Mouse (Mus musculus) forebrain, embryonic 14.5 days (tissue): ENCODE results near the gene Tectb. TPM values are rescaled to one million over a fixed set of nuclear protein-coding genes. Genes with fewer than 3 reads are reported as not detected.
"Not testable (repeated sequence)": the region's sequence is repeated elsewhere in the genome, so short reads cannot be mapped to it uniquely, and the experiment has no call there.

Experiments used
- ATAC-seq: fragments of 200-750 bp; cut with Nextera tagmentation; 2 replicates; pipeline ENCODE4 v1.8.0; 2017; ENCODE audit warnings: mild to moderate bottlenecking, moderate library complexity
- DNase-seq: peaks from one replicate; pipeline ENCODE4 v3.0.0-alpha.2; 2015; ENCODE audit warnings: low spot score
- H3K27ac ChIP-seq: fragments of 300-500 bp; sonication (generic); 2 replicates; pipeline ENCODE4 v1.5.1; 2014; ENCODE audit warnings: low read depth, mild to moderate bottlenecking, control low read depth, low read length, moderate library complexity
- H3K27me3 ChIP-seq: fragments of 300-500 bp; sonication (generic); replicated peaks from 2 replicates; pipeline ENCODE4 v1.6.1; 2014; ENCODE audit warnings: low read length, control low read depth, mixed read lengths; ENCODE audit not compliant: control insufficient read depth, insufficient read depth
- H3K36me3 ChIP-seq: fragments of 300-500 bp; sonication (generic); 2 replicates; pipeline ENCODE4 v1.6.1; 2014; ENCODE audit warnings: low read length, control low read depth; ENCODE audit not compliant: control insufficient read depth, insufficient read depth
- H3K4me1 ChIP-seq: fragments of 300-500 bp; sonication (generic); 2 replicates; pipeline ENCODE4 v1.6.1; 2014; ENCODE audit warnings: antibody characterized with exemption, low read length, control low read depth; ENCODE audit not compliant: control insufficient read depth, insufficient read depth
- H3K4me2 ChIP-seq: fragments of 300-500 bp; sonication (generic); 2 replicates; pipeline ENCODE4 v1.6.1; 2014; ENCODE audit warnings: mild to moderate bottlenecking, control low read depth, low read length
- H3K4me3 ChIP-seq: fragments of 300-500 bp; sonication (generic); 2 replicates; pipeline ENCODE4 v1.5.1; 2014; ENCODE audit warnings: low read depth, low read length, control low read depth
- H3K9ac ChIP-seq: fragments of 300-500 bp; sonication (generic); 2 replicates; pipeline ENCODE4 v1.6.1; 2014; ENCODE audit warnings: mild to moderate bottlenecking, low read length, control low read depth, moderate library complexity
- H3K9me3 ChIP-seq: fragments of 300-500 bp; sonication (generic); replicated peaks from 2 replicates; pipeline ENCODE4 v1.6.1; 2016; ENCODE audit warnings: low read length, control low read depth, mixed read lengths; ENCODE audit not compliant: control insufficient read depth
- WGBS: fragments of 180-500 bp; shearing (Covaris S2); extraction: QIAGEN DNeasy Blood & Tissue Kit; methylation state at CpG from one replicate; pipeline ENCODE4 v1.1.7; 2014; 5-methylcytosine and 5-hydroxymethylcytosine counted together
- polyA plus RNA-seq: library from polyadenylated mRNA; unstranded; fragments of >200 nt; fragmentation: Nextera tagmentation; extraction: Ambion mirVana; gene quantifications from 2 replicates; pipeline ENCODE4 v1.2.1, GENCODE M21; 2014

Tectb gene
- polyA plus RNA-seq, 1 experiment from 2014 or later = 0.24 TPM

DNA sequence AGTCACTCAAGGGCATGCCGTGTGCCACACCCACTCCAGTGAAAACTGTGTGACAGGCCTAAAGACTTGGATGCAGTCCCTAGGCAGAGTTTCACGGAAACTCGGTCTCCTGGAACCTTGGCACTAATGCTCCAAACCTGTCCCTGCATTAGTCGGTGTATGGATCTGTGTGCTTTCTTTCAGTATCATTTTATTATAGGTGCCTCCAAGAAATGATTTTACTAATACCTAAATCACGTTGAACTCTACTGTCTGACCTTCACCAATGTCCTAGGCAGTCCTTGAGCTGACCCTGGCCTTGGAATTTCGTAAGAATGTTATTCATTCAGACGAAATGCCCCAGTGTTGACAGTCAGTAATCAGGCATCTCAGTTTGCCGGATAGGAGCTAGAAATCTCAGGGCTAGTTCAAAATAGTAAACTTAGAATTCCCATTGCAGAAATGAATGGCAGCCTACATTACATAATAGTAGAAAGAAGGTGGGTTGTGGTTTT lies 11.2 kb upstream of the Tectb start:
- H3K9ac ChIP-seq, H3K27me3 ChIP-seq, H3K4me3 ChIP-seq, DNase-seq, H3K4me2 ChIP-seq, ATAC-seq, H3K9me3 ChIP-seq, H3K36me3 ChIP-seq, H3K27ac ChIP-seq, H3K4me1 ChIP-seq: not testable (repeated sequence)
- 92% methylated on average over 8 of the region's 8 CpGs for WGBS

DNA sequence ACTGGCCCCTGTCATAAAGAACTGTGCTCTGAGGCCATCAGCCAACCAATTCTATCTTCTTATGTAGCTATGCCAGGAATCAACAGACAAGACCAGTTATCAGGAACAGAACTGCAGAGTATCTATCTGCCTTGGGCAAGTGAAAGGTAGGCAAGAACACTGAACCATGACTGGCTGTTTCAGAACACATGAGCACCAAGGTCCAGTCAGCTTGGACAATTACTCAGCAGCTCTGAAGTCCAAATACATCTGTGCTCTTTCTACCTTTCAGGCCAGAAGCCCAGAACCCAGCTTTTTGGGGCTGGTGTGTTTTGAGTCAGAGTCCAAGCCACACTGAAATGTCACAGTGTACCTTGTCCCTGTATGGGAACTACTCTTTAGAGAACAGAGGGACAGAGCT lies 10.1 kb upstream of the Tectb start:
- Histone ChIP-seq H3K27ac (no peak overlapping the region), H3K27me3 (no peaks in the 10 kb centered on the region), H3K4me1 (no peaks in the 10 kb centered on the region), H3K9ac (no peak overlapping the region), H3K4me3 (no peak overlapping the region), H3K36me3 (no peaks in the 10 kb centered on the region), H3K4me2 (no peak overlapping the region), H3K9me3 (peaks cover 6% of the 10 kb centered on the region; the same call in 1 of the 2 replicates)
- DNase-seq (no peak), ATAC-seq (no peak)

DNA sequence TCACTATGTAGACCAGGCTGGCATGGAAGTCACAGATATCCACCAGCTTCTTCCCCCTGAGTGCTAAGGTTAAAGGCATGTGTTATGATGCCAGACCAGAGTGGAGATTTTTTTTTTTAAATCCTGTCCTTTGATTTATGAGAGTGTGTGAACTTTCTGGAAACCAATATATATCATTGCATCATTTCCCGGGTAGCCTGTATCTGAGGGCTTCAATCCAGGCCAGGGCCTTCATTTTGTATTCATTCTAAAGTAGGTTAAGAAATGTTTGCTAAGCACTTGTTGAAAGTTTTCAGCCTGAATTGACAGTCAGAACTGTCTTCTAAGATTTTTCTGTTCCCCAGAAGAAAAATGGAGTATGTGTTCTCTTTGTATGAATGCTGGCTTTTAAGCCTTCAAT lies 8.9 kb upstream of the Tectb start:
- no peak overlapping the region for H3K27ac ChIP-seq
- 81% methylated on average over 1 of the region's 1 CpGs for WGBS
- peaks cover 6% of the 10 kb centered on the region; the same call in 1 of the 2 replicates for H3K9me3 ChIP-seq
- ATAC-seq (no peak), DNase-seq (no peak)
- no peaks in the 10 kb centered on the region for H3K4me1 ChIP-seq
- H3K9ac ChIP-seq = no peak overlapping the region
- no peaks in the 10 kb centered on the region for H3K36me3 ChIP-seq
- H3K4me3 ChIP-seq = no peak overlapping the region
- no peaks in the 10 kb centered on the region for H3K27me3 ChIP-seq
- no peak overlapping the region for H3K4me2 ChIP-seq

DNA sequence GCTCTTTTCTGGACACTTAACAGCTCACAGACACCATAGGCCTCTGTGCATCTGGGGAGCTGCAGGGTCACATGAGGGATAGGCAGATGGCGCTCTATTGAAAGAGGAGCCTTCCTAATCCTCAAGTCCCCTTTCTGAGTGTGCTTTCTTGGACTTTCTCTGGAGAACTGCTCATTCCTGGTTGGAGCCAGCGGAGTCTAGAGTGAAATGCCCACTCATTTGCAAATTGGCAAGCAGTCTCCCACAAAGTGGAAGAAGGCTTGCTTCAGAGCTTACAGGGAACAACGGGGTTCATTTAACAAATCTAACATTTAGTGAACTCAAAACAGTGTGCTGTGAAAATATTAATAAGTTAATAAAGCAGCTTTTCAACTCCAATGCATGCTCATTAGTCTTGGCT lies 3.4 kb upstream of the Tectb start:
- WGBS = 91% methylated on average over 3 of the region's 3 CpGs
- no peak for ATAC-seq
- Histone ChIP-seq H3K4me3 (no peak overlapping the region), H3K27ac (no peak overlapping the region), H3K36me3 (no peaks in the 10 kb centered on the region), H3K9me3 (no peaks in the 10 kb centered on the region), H3K4me2 (no peak overlapping the region), H3K4me1 (no peaks in the 10 kb centered on the region), H3K27me3 (no peaks in the 10 kb centered on the region), H3K9ac (no peak overlapping the region)
- DNase-seq = no peak

DNA sequence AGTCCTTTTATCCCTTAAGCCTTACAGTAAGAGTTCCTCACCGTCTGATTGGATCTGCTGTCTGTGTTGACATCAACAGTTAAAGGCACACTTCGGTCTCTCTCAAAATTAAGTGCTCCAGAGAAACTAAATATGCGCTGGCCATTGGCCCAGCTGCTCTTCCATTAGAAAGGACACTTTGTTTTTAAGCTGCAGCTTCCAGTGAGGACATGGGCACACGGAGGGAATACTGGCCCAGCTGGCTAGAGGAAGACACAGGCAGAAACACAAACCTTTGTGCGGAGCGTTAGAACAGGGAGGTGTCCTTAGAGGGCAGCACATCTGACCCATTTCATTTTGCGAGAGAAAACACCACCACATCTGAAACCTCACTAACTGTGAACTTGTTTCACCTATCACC lies 3.9 kb downstream of the Tectb start:
- peak; percentile 31 for DNase-seq
- H3K36me3 ChIP-seq = no peaks in the 10 kb centered on the region
- H3K27me3 ChIP-seq = no peaks in the 10 kb centered on the region
- no peak overlapping the region for H3K27ac ChIP-seq
- 60% methylated on average over 7 of the region's 7 CpGs for WGBS
- no peak overlapping the region for H3K4me2 ChIP-seq
- no peaks in the 10 kb centered on the region for H3K9me3 ChIP-seq
- H3K4me1 ChIP-seq = peaks cover 7% of the 10 kb centered on the region
- H3K9ac ChIP-seq = no peak overlapping the region
- no peak for ATAC-seq
- H3K4me3 ChIP-seq = no peak overlapping the region

DNA sequence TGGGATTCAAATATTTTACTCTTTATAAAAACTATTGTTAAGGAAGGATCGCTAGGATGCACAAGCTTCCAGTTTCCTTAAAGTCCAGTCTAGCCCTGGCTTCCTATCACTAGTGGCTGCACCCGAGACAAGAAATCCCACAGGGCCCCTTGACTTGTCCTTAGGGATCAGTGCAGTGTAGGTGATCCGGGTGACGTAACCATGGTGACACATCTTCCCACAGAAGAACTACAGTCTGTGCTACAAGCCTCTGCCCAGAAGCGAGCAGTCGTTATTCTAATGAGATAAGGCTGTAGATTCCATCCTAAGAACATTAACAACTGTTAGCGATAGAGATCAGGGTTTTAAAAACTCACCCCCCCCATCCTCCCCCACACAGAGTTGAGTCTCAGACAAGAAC lies 4.5 kb downstream of the Tectb start:
- Histone ChIP-seq H3K27ac (no peak overlapping the region), H3K4me1 (peaks cover 7% of the 10 kb centered on the region), H3K4me2 (no peak overlapping the region), H3K27me3 (no peaks in the 10 kb centered on the region), H3K36me3 (no peaks in the 10 kb centered on the region), H3K4me3 (no peak overlapping the region), H3K9ac (no peak overlapping the region), H3K9me3 (no peaks in the 10 kb centered on the region)
- 38% methylated on average over 7 of the region's 7 CpGs for WGBS
- ATAC-seq (0 out of 2 replicates have a peak, but pooled peaks have one; percentile 61), DNase-seq (no peak)

DNA sequence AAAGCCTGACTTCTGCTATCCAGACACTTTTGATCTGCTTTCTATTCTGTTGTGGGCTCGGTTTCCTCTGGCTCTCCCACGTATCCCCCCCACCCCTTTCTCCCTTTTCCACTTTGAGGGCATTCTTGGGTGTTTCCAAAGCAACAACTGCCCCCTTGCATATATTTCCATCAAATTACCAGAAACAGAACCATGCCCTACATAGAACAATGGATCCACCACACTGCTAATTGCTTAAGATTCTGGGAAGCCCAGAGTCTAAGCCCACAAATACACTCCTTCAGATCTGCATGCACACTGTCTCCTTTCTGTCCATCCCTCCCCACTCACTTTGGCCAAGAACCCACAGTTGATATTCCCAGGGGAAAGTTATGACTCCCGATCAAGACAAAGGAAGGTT lies 5.1 kb downstream of the Tectb start:
- Histone ChIP-seq H3K4me3 (no peak overlapping the region), H3K36me3 (no peaks in the 10 kb centered on the region), H3K4me1 (peaks cover 7% of the 10 kb centered on the region), H3K4me2 (no peak overlapping the region), H3K9ac (no peak overlapping the region), H3K27me3 (no peaks in the 10 kb centered on the region), H3K9me3 (no peaks in the 10 kb centered on the region), H3K27ac (no peak overlapping the region)
- peak; percentile 83 for ATAC-seq
- 13% methylated on average over 3 of the region's 3 CpGs for whole genome bisulfite sequencing
- DNase-seq = peak; percentile 45

DNA sequence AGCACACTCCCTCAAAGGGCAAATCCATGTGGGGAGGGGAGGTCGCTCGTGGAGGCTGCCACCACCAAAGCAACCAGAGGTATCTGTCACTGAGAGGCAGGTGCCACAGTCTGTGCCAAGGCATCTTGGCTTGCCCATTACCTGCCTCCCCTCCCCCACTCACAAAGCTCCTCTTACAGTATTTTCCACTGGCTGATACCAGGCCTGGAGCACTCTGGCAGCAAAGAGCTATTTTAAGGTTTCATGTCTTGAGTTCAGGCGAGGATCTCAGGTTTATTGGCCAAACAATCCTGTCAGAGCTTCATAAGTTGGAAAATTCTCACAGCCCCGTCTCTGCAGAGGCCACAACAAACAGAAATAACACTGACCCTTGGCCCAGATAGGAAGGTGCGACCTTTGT lies 9.5 kb downstream of the Tectb start:
- Histone ChIP-seq H3K9ac (no peak overlapping the region), H3K27ac (no peak overlapping the region), H3K27me3 (no peaks in the 10 kb centered on the region), H3K4me2 (no peak overlapping the region), H3K4me3 (no peak overlapping the region), H3K36me3 (no peaks in the 10 kb centered on the region), H3K4me1 (peaks cover 3% of the 10 kb centered on the region), H3K9me3 (no peaks in the 10 kb centered on the region)
- ATAC-seq (no peak), DNase-seq (no peak)
- WGBS = 85% methylated on average over 5 of the region's 5 CpGs

DNA sequence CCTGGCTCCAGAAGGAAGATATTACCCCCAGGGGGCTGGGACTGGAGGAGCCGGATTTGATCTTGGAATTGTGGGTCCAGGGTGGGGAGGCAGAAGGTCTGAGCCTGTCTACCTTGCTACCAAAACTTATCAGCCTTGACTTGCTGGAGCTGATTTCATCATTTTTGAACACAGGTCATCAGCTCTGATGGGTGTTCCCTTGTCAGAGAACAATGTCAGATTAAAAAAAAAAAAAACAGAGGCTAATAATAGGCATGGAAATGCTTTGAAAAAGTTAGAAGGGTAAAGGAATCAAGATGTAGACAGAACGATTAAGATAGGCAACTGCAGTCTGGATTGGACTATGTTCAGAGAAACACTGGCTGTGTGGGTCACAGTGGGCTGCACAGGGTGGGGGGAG lies 11.1 kb downstream of the Tectb start:
- Histone ChIP-seq H3K27me3 (no peaks in the 10 kb centered on the region), H3K27ac (no peak overlapping the region)
- 69% methylated on average over 2 of the region's 2 CpGs for WGBS

More for the DNA sequence above, 11.1 kb downstream of the Tectb start:
- no peaks in the 10 kb centered on the region for H3K9me3 ChIP-seq
- H3K4me1 ChIP-seq = no peaks in the 10 kb centered on the region
- no peak for ATAC-seq
- no peak overlapping the region for H3K4me3 ChIP-seq
- no peaks in the 10 kb centered on the region for H3K36me3 ChIP-seq
- no peak overlapping the region for H3K9ac ChIP-seq
- H3K4me2 ChIP-seq = no peak overlapping the region
- DNase-seq = no peak
